Mouse (Mus musculus): ENCODE measurements around the gene Sucla2. TPM values are rescaled to one million over a fixed set of nuclear protein-coding genes. Genes with fewer than 3 reads are reported as not detected.

The Sucla2 gene
- polyA plus RNA-seq (2012; rRNA removed) (13.0 and 22.0 TPM in 2 replicates), polyA plus RNA-seq (2014; fragmentation: Nextera tagmentation; extraction: Ambion mirVana) (54.5 and 57.6 TPM in 2 replicates)

- ATAC-seq (ENCODE audit: insufficient read depth) = peak; percentile 100
- Histone ChIP-seq H3K4me3 (ENCODE audit: insufficient read depth in 1 of 2, low read depth in 2 of 2, low read length in 2 of 2) (peak within 1 kb of the TSS; percentile 60 to 62), H3K4me1 (replicated peaks; ENCODE audit: control insufficient read depth in 2 of 2, insufficient read depth in 2 of 2, low read length in 1 of 2) (peaks cover 3 to 6% of the 10 kb centered on the region in 2 experiments; a peak in 2 of 4 replicates), H3K9me3 (ENCODE audit: control insufficient read depth, low read length) (no peaks in the 10 kb centered on the region), H3K4me2 (ENCODE audit: low read depth) (peak within 1 kb of the TSS; percentile 70), H3K9ac (replicated peaks) (peak within 1 kb of the TSS; percentile 54), H3K27me3 (ENCODE audit: control insufficient read depth, insufficient read depth, low read length) (no peaks in the 10 kb centered on the region), H3K36me3 (replicated peaks; ENCODE audit: control insufficient read depth, insufficient read depth, low read depth) (no peaks in the 10 kb centered on the region), H3K27ac (no peak within 1 kb of the TSS; the same call in 1 of the 2 replicates)
- WGBS (ENCODE audit: insufficient replicate concordance) = 0% methylated on average over 38 of the region's 41 CpGs
- peak; percentile 86 to 88 (median 87) for DNase-seq (ENCODE audit: low read depth in 3 of 3, low spot score in 3 of 3)
- peak; percentile 100 for TF ChIP-seq CTCF (IDR thresholded peaks at IDR 0.05; ENCODE audit: low read depth)
- TF ChIP-seq EP300 (IDR thresholded peaks at IDR 0.05; ENCODE audit: low read depth) = peak; percentile 10; the same call in 1 of the 2 replicates
Observed at GRCm38 (mm10) chr14:73524766-73525448, at the start of gene Sucla2. Gene Sucla2 (plus strand): TSS chr14:73525319.

GRCm38 (mm10) chr14:73475506-73475905 is 49.6 kb upstream of the Sucla2 start:
- H3K36me3 ChIP-seq (replicated peaks; ENCODE audit: control insufficient read depth, insufficient read depth, low read depth) = no peaks in the 10 kb centered on the region
- H3K9ac ChIP-seq (replicated peaks) = no peak overlapping the region
- H3K4me2 ChIP-seq (ENCODE audit: low read depth) = no peak overlapping the region
- H3K9me3 ChIP-seq (ENCODE audit: control insufficient read depth, low read length) = no peaks in the 10 kb centered on the region
- no peak overlapping the region for H3K4me3 ChIP-seq (ENCODE audit: insufficient read depth in 1 of 2, low read depth in 2 of 2, low read length in 2 of 2)
- DNase-seq (ENCODE audit: low read depth in 3 of 3, low spot score in 3 of 3) (no peak), ATAC-seq (ENCODE audit: insufficient read depth) (no peak)
- H3K27me3 ChIP-seq (ENCODE audit: control insufficient read depth, insufficient read depth, low read length) = no peaks in the 10 kb centered on the region
- peaks cover 0 to 7% of the 10 kb centered on the region in 2 experiments; a peak in 1 of 4 replicates for H3K4me1 ChIP-seq (replicated peaks; ENCODE audit: control insufficient read depth in 2 of 2, insufficient read depth in 2 of 2, low read length in 1 of 2)
- TF ChIP-seq CTCF (IDR thresholded peaks at IDR 0.05; ENCODE audit: low read depth) (no peak), EP300 (IDR thresholded peaks at IDR 0.05; ENCODE audit: low read depth) (no peak)
- 71% methylated on average over 7 of the region's 7 CpGs for WGBS (ENCODE audit: insufficient replicate concordance)
- H3K27ac ChIP-seq = no peak overlapping the region

GRCm38 (mm10) chr14:73476361-73476934 is 48.7 kb upstream of the Sucla2 start:
- Histone ChIP-seq H3K27ac (no peak overlapping the region), H3K9ac (replicated peaks) (no peak overlapping the region), H3K9me3 (ENCODE audit: control insufficient read depth, low read length) (no peaks in the 10 kb centered on the region), H3K4me2 (ENCODE audit: low read depth) (no peak overlapping the region), H3K27me3 (ENCODE audit: control insufficient read depth, insufficient read depth, low read length) (no peaks in the 10 kb centered on the region), H3K4me3 (ENCODE audit: insufficient read depth in 1 of 2, low read depth in 2 of 2, low read length in 2 of 2) (no peak overlapping the region), H3K4me1 (replicated peaks; ENCODE audit: control insufficient read depth in 2 of 2, insufficient read depth in 2 of 2, low read length in 1 of 2) (peaks cover 0 to 7% of the 10 kb centered on the region in 2 experiments; a peak in 1 of 4 replicates), H3K36me3 (replicated peaks; ENCODE audit: control insufficient read depth, insufficient read depth, low read depth) (no peaks in the 10 kb centered on the region)
- no peak for ATAC-seq (ENCODE audit: insufficient read depth)
- no peak for TF ChIP-seq EP300 (IDR thresholded peaks at IDR 0.05; ENCODE audit: low read depth)
- TF ChIP-seq CTCF (IDR thresholded peaks at IDR 0.05; ENCODE audit: low read depth) = no peak
- no peak for DNase-seq (ENCODE audit: low read depth in 3 of 3, low spot score in 3 of 3)
- WGBS (ENCODE audit: insufficient replicate concordance) = 66% methylated on average over 8 of the region's 8 CpGs

- Histone ChIP-seq H3K4me3 (ENCODE audit: insufficient read depth in 1 of 2, low read depth in 2 of 2, low read length in 2 of 2) (no peak overlapping the region), H3K9ac (replicated peaks) (no peak overlapping the region), H3K4me1 (replicated peaks; ENCODE audit: control insufficient read depth in 2 of 2, insufficient read depth in 2 of 2, low read length in 1 of 2) (peaks cover 0 to 7% of the 10 kb centered on the region in 2 experiments; a peak in 1 of 4 replicates), H3K4me2 (ENCODE audit: low read depth) (no peak overlapping the region), H3K27me3 (ENCODE audit: control insufficient read depth, insufficient read depth, low read length) (no peaks in the 10 kb centered on the region), H3K9me3 (ENCODE audit: control insufficient read depth, low read length) (no peaks in the 10 kb centered on the region), H3K36me3 (replicated peaks; ENCODE audit: control insufficient read depth, insufficient read depth, low read depth) (no peaks in the 10 kb centered on the region), H3K27ac (no peak overlapping the region)
- no peak for TF ChIP-seq EP300 (IDR thresholded peaks at IDR 0.05; ENCODE audit: low read depth)
- TF ChIP-seq CTCF (IDR thresholded peaks at IDR 0.05; ENCODE audit: low read depth) = no peak
- 77% methylated on average over 10 of the region's 10 CpGs for WGBS (ENCODE audit: insufficient replicate concordance)
- no peak for ATAC-seq (ENCODE audit: insufficient read depth)
- DNase-seq (ENCODE audit: low read depth in 3 of 3, low spot score in 3 of 3) = no peak
Observed at GRCm38 (mm10) chr14:73477077-73477476, 48.0 kb upstream of the Sucla2 start.

- Histone ChIP-seq H3K36me3 (replicated peaks; ENCODE audit: control insufficient read depth, insufficient read depth, low read depth) (no peaks in the 10 kb centered on the region), H3K4me3 (ENCODE audit: insufficient read depth in 1 of 2, low read depth in 2 of 2, low read length in 2 of 2) (no peak overlapping the region), H3K4me2 (ENCODE audit: low read depth) (no peak overlapping the region), H3K9me3 (ENCODE audit: control insufficient read depth, low read length) (no peaks in the 10 kb centered on the region), H3K27ac (no peak overlapping the region), H3K27me3 (ENCODE audit: control insufficient read depth, insufficient read depth, low read length) (no peaks in the 10 kb centered on the region), H3K4me1 (replicated peaks; ENCODE audit: control insufficient read depth in 2 of 2, insufficient read depth in 2 of 2, low read length in 1 of 2) (peaks cover 0 to 7% of the 10 kb centered on the region in 2 experiments; a peak in 1 of 4 replicates), H3K9ac (replicated peaks) (no peak overlapping the region)
- ATAC-seq (ENCODE audit: insufficient read depth) (no peak), DNase-seq (ENCODE audit: low read depth in 3 of 3, low spot score in 3 of 3) (no peak)
- 59% methylated on average over 3 of the region's 3 CpGs for WGBS (ENCODE audit: insufficient replicate concordance)
- no peak for TF ChIP-seq CTCF (IDR thresholded peaks at IDR 0.05; ENCODE audit: low read depth)
- no peak for TF ChIP-seq EP300 (IDR thresholded peaks at IDR 0.05; ENCODE audit: low read depth)
Observed at GRCm38 (mm10) chr14:73478321-73478720, 46.8 kb upstream of the Sucla2 start.

Data from liver, embryonic 14.5 days (tissue).